In the genomic region with DNA sequence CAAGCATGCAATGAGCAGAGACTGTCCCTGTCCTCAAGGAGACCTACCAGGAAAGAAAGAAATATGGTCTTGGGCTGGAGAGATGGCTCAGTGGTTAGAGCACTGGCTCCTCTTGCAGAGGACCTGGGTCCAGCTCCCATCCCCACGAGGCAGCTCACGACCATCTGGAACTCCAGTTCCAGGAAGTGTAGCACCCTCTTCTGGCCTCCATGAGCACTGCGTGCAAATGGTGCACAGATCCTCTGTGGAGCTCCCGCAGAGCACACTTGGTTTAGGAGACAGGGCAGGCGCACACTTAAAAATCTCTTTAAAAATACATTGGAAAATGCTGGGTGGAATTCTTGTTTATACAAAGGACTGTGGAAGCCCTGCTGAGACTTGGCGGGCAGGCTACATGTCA, we compare ENCODE assay signal across 8 mouse cellular contexts. TPM values are rescaled to one million over a fixed set of nuclear protein-coding genes. Genes with fewer than 3 reads are reported as not detected.
DNase-seq lines count a peak whose midpoint lies in the region; ATAC-seq and TF ChIP-seq lines count a peak whose summit lies in the region.

No protein-coding gene starts in this region.

- no peak overlapping the region for H3K4me2 ChIP-seq in CH12.LX (ENCODE audit: insufficient read depth, low read depth, poor library complexity, severe bottlenecking)

- H3K79me2 ChIP-seq in CH12.LX (replicated peaks; ENCODE audit: control insufficient read depth, extremely low read depth, insufficient read depth, poor library complexity, severe bottlenecking) = no peaks in the 10 kb centered on the region

- peaks cover 81 to 96% of the 10 kb centered on the region in 2 experiments for H3K36me3 ChIP-seq in CH12.LX (replicated peaks in 1 of 2; ENCODE audit: control insufficient read depth in 1 of 2, insufficient read depth in 1 of 2, low read length in 1 of 2)

- peak; percentile 36 for DNase-seq in adrenal gland, postnatal 14 days
- no peak for DNase-seq in adrenal gland, postnatal 25 days
- no peak for DNase-seq in layer of hippocampus, adult 2 months (ENCODE audit: low spot score in 2 of 2)
- no peak for DNase-seq in layer of hippocampus, adult 9-11 months
- DNase-seq in CH12.LX (ENCODE audit: extremely low read depth) = peak; percentile 27
- no peak for DNase-seq in right cerebral cortex, adult 2 months (ENCODE audit: low spot score in 2 of 2)
- no peak for DNase-seq in right cerebral cortex, postnatal 10 days (ENCODE audit: low spot score in 2 of 2)

- TF ChIP-seq EP300 in CH12.LX (IDR thresholded peaks at IDR 0.05; ENCODE audit: low read length) = no peak

- ATAC-seq in erythroblast, adult 5-6 weeks (replicated peaks; ENCODE audit: low FRiP score, poor library complexity, severe bottlenecking) = peak; percentile 63; the same call in 1 of the 2 replicates

- TF ChIP-seq RAD21 in CH12.LX (IDR thresholded peaks at IDR 0.05; ENCODE audit: low read depth, low read length) = no peak; the same call in none of the 2 replicates

- TF ChIP-seq CTCF in layer of hippocampus, adult 2 months (conservative IDR thresholded peaks at IDR 0.05) = peak; percentile 71
- peak in 1 of 2 experiments; percentile 43; a peak in 2 of 4 replicates for TF ChIP-seq CTCF in CH12.LX (conservative IDR thresholded peaks at IDR 0.05 in 1 of 2, IDR thresholded peaks at IDR 0.05 in 1 of 2; ENCODE audit: low read depth in 2 of 2, low read length in 2 of 2)

- no peak overlapping the region for H3K4me3 ChIP-seq in layer of hippocampus, adult 2 months
- no peak overlapping the region for H3K4me3 ChIP-seq in CH12.LX (replicated peaks in 1 of 3; ENCODE audit: low read depth in 2 of 3, low read length in 2 of 3, poor library complexity in 1 of 3)

- TF ChIP-seq POLR2A in CH12.LX (IDR thresholded peaks at IDR 0.05; ENCODE audit: low read depth, low read length) = no peak

- dilution Hi-C loops in CH12.LX (cut with MboI; ENCODE audit: extremely low pct_ligation_motif_present, extremely low pct_unique_long_range_greater_than_20kb, low sequenced_read_pairs) = no loop called here

- in situ Hi-C loops in CH12.LX (cut with MboI; ENCODE audit: low pct_ligation_motif_present, low pct_unique_long_range_greater_than_20kb, low sequenced_read_pairs) = no loop called here

- no peak overlapping the region for H3K9ac ChIP-seq in CH12.LX (ENCODE audit: insufficient read depth, low read depth)

- H3K27ac ChIP-seq in layer of hippocampus, adult 2 months = no peak overlapping the region
- H3K27ac ChIP-seq in CH12.LX (ENCODE audit: insufficient read depth, low read depth) = no peak overlapping the region

- H3K9me3 ChIP-seq in CH12.LX (replicated peaks; ENCODE audit: low read length) = peaks cover 6% of the 10 kb centered on the region

- no peaks in the 10 kb centered on the region for H3K4me1 ChIP-seq in CH12.LX (ENCODE audit: control insufficient read depth in 1 of 2, insufficient read depth in 2 of 2)

- H3K27me3 ChIP-seq in CH12.LX (replicated peaks) = no peaks in the 10 kb centered on the region

TF ChIP-seq in CH12.LX, 34 proteins besides CTCF, POLR2A, EP300 and RAD21:
- peak; percentile 11; the same call in 1 of the 2 replicates for TF ChIP-seq SMC3 (IDR thresholded peaks at IDR 0.05; ENCODE audit: low read depth, low read length)
- no peak for TF ChIP-seq ELF1 (IDR thresholded peaks at IDR 0.05; ENCODE audit: low read depth, low read length)
- TF ChIP-seq MEF2A (IDR thresholded peaks at IDR 0.05; ENCODE audit: borderline replicate concordance, low read depth, low read length) = no peak

RNA-seq across cellular contexts. Expression of a gene that starts 17.1 kb away (rescaled TPM):
- total RNA-seq in adrenal gland, postnatal 14 days (2021) = 10.0 and 11.2 TPM in 2 replicates
- total RNA-seq in adrenal gland, postnatal 25 days (2021) = 21.1 and 28.5 TPM in 2 replicates
- 1 to 10 TPM; 7.7 to 8.0 TPM for total RNA-seq in layer of hippocampus, adult 2 months (2021)
- total RNA-seq in CH12.LX (2012; rRNA removed) (5.1 and 6.6 TPM in 2 replicates), CH12.LX (2014; rRNA removed) (3.5 and 4.8 TPM in 2 replicates)
- polyA plus RNA-seq in CH12.LX (2012; ENCODE audit: insufficient read length, low read depth) = 4.4 and 6.5 TPM in 2 replicates
- total RNA-seq in erythroblast, adult 5-6 weeks (2015; ENCODE audit: low replicate concordance) = 15.0 and 19.6 TPM in 2 replicates
- 8.2 and 16.5 TPM in 2 replicates for total RNA-seq in erythroblast, adult 5-6 weeks (2017; ENCODE audit: low replicate concordance)

RNA-seq across cellular contexts. Expression of a gene that starts 17.3 kb away (rescaled TPM):
- 161 and 178 TPM in 2 replicates for total RNA-seq in adrenal gland, postnatal 14 days (2021)
- total RNA-seq in adrenal gland, postnatal 25 days (2021) = 209 and 246 TPM in 2 replicates
- total RNA-seq in layer of hippocampus, adult 2 months (2021) = 100 to 1,000 TPM; 143 to 148 TPM
- total RNA-seq in CH12.LX (2012; rRNA removed) (164 and 227 TPM in 2 replicates), CH12.LX (2014; rRNA removed) (615 and 618 TPM in 2 replicates)
- 238 and 303 TPM in 2 replicates for polyA plus RNA-seq in CH12.LX (2012; ENCODE audit: insufficient read length, low read depth)
- total RNA-seq in erythroblast, adult 5-6 weeks (2015; ENCODE audit: low replicate concordance) = 37.1 and 41.0 TPM in 2 replicates
- total RNA-seq in erythroblast, adult 5-6 weeks (2017; ENCODE audit: low replicate concordance) = 23.3 and 23.4 TPM in 2 replicates

Comparison
In these comparisons a context has a peak if more than half of its experiments do, and no peak if none do; other contexts are left out.
1. DNase-seq: peak in adrenal gland, postnatal 14 days (single experiment) and CH12.LX (single experiment); none in adrenal gland, postnatal 25 days (single experiment), layer of hippocampus, adult 2 months (0 of 2), layer of hippocampus, adult 9-11 months (single experiment), right cerebral cortex, adult 2 months (0 of 2) and right cerebral cortex, postnatal 10 days (0 of 2).